Mouse (Mus musculus) heart, postnatal 10 days (tissue): ENCODE measurements at regions not wholly inside any gene's neighbourhood (a gene's known extent, or its start where the extent isn't known, plus 50 kb on each side); places are given as distances from the start of the nearest gene placed in this dataset.

Experiments
- DNase-seq, 2 experiments: peaks; one replicate each; pipeline ENCODE4 v3.0.0; 2021
- intact Hi-C: fragments of 180-260 bp; cut with DNase I; formaldehyde crosslinking; loops from one replicate; pipeline ENCODE4 v1.15.1; 2025

- intact Hi-C loops = no loop called here
- DNase-seq = no peak
Measured at GRCm38 (mm10) chr12:13691394-13692165, 422.6 kb downstream of the Nbas start.

GRCm38 (mm10) chr12:13677266-13677665 is 408.3 kb downstream of the Nbas start:
- intact Hi-C loops = no loop called here
- no peak for DNase-seq

GRCm38 (mm10) chr12:13669453-13669852 is 400.5 kb downstream of the Nbas start:
- no peak for DNase-seq

GRCm38 (mm10) chr12:13668485-13669022 is 399.6 kb downstream of the Nbas start:
- intact Hi-C loops = no loop called here
- DNase-seq = no peak

More at GRCm38 (mm10) chr12:13669453-13669852, 400.5 kb downstream of the Nbas start:
- intact Hi-C loops = no loop called here

- peak; percentile 3 to 24 for DNase-seq
Measured at GRCm38 (mm10) chr12:13639336-13639735, 370.4 kb downstream of the Nbas start.

More at GRCm38 (mm10) chr12:13639336-13639735, 370.4 kb downstream of the Nbas start:
- intact Hi-C loops = no loop called here
